Mouse (Mus musculus): Measurements from ENCODE around the gene Gm20708. TPM values are rescaled to one million over a fixed set of nuclear protein-coding genes. Genes with fewer than 3 reads are reported as not detected.
A peak's percentile ranks its signal among the peaks of the same experiment; 100 is the strongest.
"Not testable (repeated sequence)": the region's sequence is repeated elsewhere in the genome, so short reads cannot be mapped to it uniquely, and the experiment has no call there.

Gm20708 gene
- polyA plus RNA-seq, 1 experiment = not detected

GRCm38 (mm10) chr11:117781993-117782704 is 27.3 kb upstream of the Gm20708 start, which contains the start of the genes Tmc8 and Tmc6:
Gene Tmc8, plus strand, starts transcription at chr11:117782076.
Gene Tmc6, minus strand, starts transcription at chr11:117782198.
- Histone ChIP-seq H3K4me1 (ENCODE audit: control insufficient read depth, insufficient read depth, low read length) (peaks cover 29% of the 10 kb centered on the region), H3K27me3 (ENCODE audit: control insufficient read depth, insufficient read depth, low read length) (no peaks in the 10 kb centered on the region), H3K36me3 (ENCODE audit: control insufficient read depth, insufficient read depth, low read length) (no peaks in the 10 kb centered on the region), H3K4me3 (ENCODE audit: control insufficient read depth, low read depth, low read length) (peak within 1 kb of the TSS; percentile 2), H3K27ac (ENCODE audit: control insufficient read depth, insufficient read depth, low read depth, low read length) (peak within 1 kb of the TSS; percentile 49; the same call in 1 of the 2 replicates)
- no peak for TF ChIP-seq POLR2A (IDR thresholded peaks at IDR 0.05; ENCODE audit: control insufficient read depth, low read depth, low read length)
- no peak for TF ChIP-seq CTCF (IDR thresholded peaks at IDR 0.05; ENCODE audit: control insufficient read depth, insufficient read depth, insufficient replicate concordance, low read depth, low read length)

GRCm38 (mm10) chr11:117782705-117783034 is 26.8 kb upstream of the Gm20708 start:
- Histone ChIP-seq H3K27me3 (ENCODE audit: control insufficient read depth, insufficient read depth, low read length) (no peaks in the 10 kb centered on the region), H3K36me3 (ENCODE audit: control insufficient read depth, insufficient read depth, low read length) (no peaks in the 10 kb centered on the region), H3K4me1 (ENCODE audit: control insufficient read depth, insufficient read depth, low read length) (peaks cover 29% of the 10 kb centered on the region), H3K4me3 (ENCODE audit: control insufficient read depth, low read depth, low read length) (no peak overlapping the region), H3K27ac (ENCODE audit: control insufficient read depth, insufficient read depth, low read depth, low read length) (no peak overlapping the region)
- TF ChIP-seq CTCF (IDR thresholded peaks at IDR 0.05; ENCODE audit: control insufficient read depth, insufficient read depth, insufficient replicate concordance, low read depth, low read length) (no peak), POLR2A (IDR thresholded peaks at IDR 0.05; ENCODE audit: control insufficient read depth, low read depth, low read length) (no peak)

- H3K27ac ChIP-seq (ENCODE audit: control insufficient read depth, insufficient read depth, low read depth, low read length) = no peak overlapping the region
- no peaks in the 10 kb centered on the region for H3K27me3 ChIP-seq (ENCODE audit: control insufficient read depth, insufficient read depth, low read length)
- no peaks in the 10 kb centered on the region for H3K36me3 ChIP-seq (ENCODE audit: control insufficient read depth, insufficient read depth, low read length)
- H3K4me1 ChIP-seq (ENCODE audit: control insufficient read depth, insufficient read depth, low read length) = peaks cover 29% of the 10 kb centered on the region
- no peak overlapping the region for H3K4me3 ChIP-seq (ENCODE audit: control insufficient read depth, low read depth, low read length)
- TF ChIP-seq POLR2A (IDR thresholded peaks at IDR 0.05; ENCODE audit: control insufficient read depth, low read depth, low read length) (no peak), CTCF (IDR thresholded peaks at IDR 0.05; ENCODE audit: control insufficient read depth, insufficient read depth, insufficient replicate concordance, low read depth, low read length) (no peak)
Observed at GRCm38 (mm10) chr11:117783089-117783488, 26.4 kb upstream of the Gm20708 start.

- H3K27me3 ChIP-seq (ENCODE audit: control insufficient read depth, insufficient read depth, low read length) = no peaks in the 10 kb centered on the region
- H3K4me1 ChIP-seq (ENCODE audit: control insufficient read depth, insufficient read depth, low read length) = peaks cover 26% of the 10 kb centered on the region
- H3K36me3 ChIP-seq (ENCODE audit: control insufficient read depth, insufficient read depth, low read length) = no peaks in the 10 kb centered on the region
- H3K4me3 ChIP-seq (ENCODE audit: control insufficient read depth, low read depth, low read length) = no peak overlapping the region
- TF ChIP-seq CTCF (IDR thresholded peaks at IDR 0.05; ENCODE audit: control insufficient read depth, insufficient read depth, insufficient replicate concordance, low read depth, low read length) = no peak
- TF ChIP-seq POLR2A (IDR thresholded peaks at IDR 0.05; ENCODE audit: control insufficient read depth, low read depth, low read length) = no peak
- H3K27ac ChIP-seq (ENCODE audit: control insufficient read depth, insufficient read depth, low read depth, low read length) = no peak overlapping the region
Observed at GRCm38 (mm10) chr11:117783683-117784309, 25.7 kb upstream of the Gm20708 start.

GRCm38 (mm10) chr11:117786294-117786693 is 23.2 kb upstream of the Gm20708 start:
- H3K36me3 ChIP-seq (ENCODE audit: control insufficient read depth, insufficient read depth, low read length) = no peaks in the 10 kb centered on the region
- H3K4me1 ChIP-seq (ENCODE audit: control insufficient read depth, insufficient read depth, low read length) = peaks cover 8% of the 10 kb centered on the region
- H3K4me3 ChIP-seq (ENCODE audit: control insufficient read depth, low read depth, low read length) = no peak overlapping the region
- no peak overlapping the region for H3K27ac ChIP-seq (ENCODE audit: control insufficient read depth, insufficient read depth, low read depth, low read length)
- TF ChIP-seq CTCF (IDR thresholded peaks at IDR 0.05; ENCODE audit: control insufficient read depth, insufficient read depth, insufficient replicate concordance, low read depth, low read length) (peak; percentile 50; the same call in 1 of the 2 replicates), POLR2A (IDR thresholded peaks at IDR 0.05; ENCODE audit: control insufficient read depth, low read depth, low read length) (no peak)
- H3K27me3 ChIP-seq (ENCODE audit: control insufficient read depth, insufficient read depth, low read length) = no peaks in the 10 kb centered on the region

- H3K27me3 ChIP-seq (ENCODE audit: control insufficient read depth, insufficient read depth, low read length) = not testable (repeated sequence)
Observed at GRCm38 (mm10) chr11:117788481-117788880, 21.0 kb upstream of the Gm20708 start.

GRCm38 (mm10) chr11:117790286-117790685 is 19.2 kb upstream of the Gm20708 start:
- no peaks in the 10 kb centered on the region for H3K36me3 ChIP-seq (ENCODE audit: control insufficient read depth, insufficient read depth, low read length)
- peak overlapping the region; percentile 55 for H3K4me3 ChIP-seq (ENCODE audit: control insufficient read depth, low read depth, low read length)
- H3K27ac ChIP-seq (ENCODE audit: control insufficient read depth, insufficient read depth, low read depth, low read length) = no peak overlapping the region
- TF ChIP-seq CTCF (IDR thresholded peaks at IDR 0.05; ENCODE audit: control insufficient read depth, insufficient read depth, insufficient replicate concordance, low read depth, low read length) = peak; percentile 92; the same call in 1 of the 2 replicates
- TF ChIP-seq POLR2A (IDR thresholded peaks at IDR 0.05; ENCODE audit: control insufficient read depth, low read depth, low read length) = no peak
- H3K27me3 ChIP-seq (ENCODE audit: control insufficient read depth, insufficient read depth, low read length) = no peaks in the 10 kb centered on the region
- H3K4me1 ChIP-seq (ENCODE audit: control insufficient read depth, insufficient read depth, low read length) = peaks cover 7% of the 10 kb centered on the region

More at GRCm38 (mm10) chr11:117788481-117788880, 21.0 kb upstream of the Gm20708 start:
- not testable (repeated sequence) for H3K36me3 ChIP-seq (ENCODE audit: control insufficient read depth, insufficient read depth, low read length); H3K4me1 ChIP-seq (ENCODE audit: control insufficient read depth, insufficient read depth, low read length); H3K27ac ChIP-seq (ENCODE audit: control insufficient read depth, insufficient read depth, low read depth, low read length); H3K4me3 ChIP-seq (ENCODE audit: control insufficient read depth, low read depth, low read length)
